Mouse (Mus musculus) left cerebral cortex, adult 9 months (tissue): Measurements from ENCODE around the gene Six6.

ENCODE experiments used
- DNase-seq, 2 experiments: peaks; one replicate each; pipeline ENCODE4 v3.0.0; 2022; ENCODE audit warnings: low spot score in 2 of 2

Six6 gene

DNA sequence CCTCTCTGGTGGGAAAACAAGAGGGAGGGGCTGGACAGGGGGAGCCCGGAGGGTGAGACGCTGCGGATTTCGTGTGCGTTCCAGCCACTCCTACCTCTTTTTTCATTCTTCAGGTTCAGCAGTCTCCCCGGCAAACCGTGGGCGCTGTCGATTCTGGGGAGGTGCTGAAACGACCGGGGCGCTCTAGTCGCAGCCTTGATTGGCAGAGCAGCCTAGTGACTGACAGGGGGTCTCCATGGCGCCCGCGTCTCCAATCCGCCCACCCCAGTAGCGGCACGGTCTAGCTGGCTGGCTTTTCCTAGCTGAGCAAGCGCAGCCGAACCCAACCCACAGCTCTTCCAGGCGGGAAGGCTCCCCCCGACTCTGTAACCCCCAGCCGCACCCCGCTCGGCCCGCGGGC is at the start of gene Six6:
Six6 (plus strand) TSS at position 277 of the 400 bp plus-strand sequence.
- no peak for DNase-seq

GRCm38 (mm10) chr12:72917159-72917993 is 22.3 kb upstream of the Six6 start:
- DNase-seq = no peak

- DNase-seq = no peak
Observed at GRCm38 (mm10) chr12:72936751-72937150, 2.9 kb upstream of the Six6 start.

GRCm38 (mm10) chr12:72937537-72938120 is 2.1 kb upstream of the Six6 start:
- DNase-seq = no peak

GRCm38 (mm10) chr12:72938176-72938575 is 1.5 kb upstream of the Six6 start:
- no peak for DNase-seq

DNA sequence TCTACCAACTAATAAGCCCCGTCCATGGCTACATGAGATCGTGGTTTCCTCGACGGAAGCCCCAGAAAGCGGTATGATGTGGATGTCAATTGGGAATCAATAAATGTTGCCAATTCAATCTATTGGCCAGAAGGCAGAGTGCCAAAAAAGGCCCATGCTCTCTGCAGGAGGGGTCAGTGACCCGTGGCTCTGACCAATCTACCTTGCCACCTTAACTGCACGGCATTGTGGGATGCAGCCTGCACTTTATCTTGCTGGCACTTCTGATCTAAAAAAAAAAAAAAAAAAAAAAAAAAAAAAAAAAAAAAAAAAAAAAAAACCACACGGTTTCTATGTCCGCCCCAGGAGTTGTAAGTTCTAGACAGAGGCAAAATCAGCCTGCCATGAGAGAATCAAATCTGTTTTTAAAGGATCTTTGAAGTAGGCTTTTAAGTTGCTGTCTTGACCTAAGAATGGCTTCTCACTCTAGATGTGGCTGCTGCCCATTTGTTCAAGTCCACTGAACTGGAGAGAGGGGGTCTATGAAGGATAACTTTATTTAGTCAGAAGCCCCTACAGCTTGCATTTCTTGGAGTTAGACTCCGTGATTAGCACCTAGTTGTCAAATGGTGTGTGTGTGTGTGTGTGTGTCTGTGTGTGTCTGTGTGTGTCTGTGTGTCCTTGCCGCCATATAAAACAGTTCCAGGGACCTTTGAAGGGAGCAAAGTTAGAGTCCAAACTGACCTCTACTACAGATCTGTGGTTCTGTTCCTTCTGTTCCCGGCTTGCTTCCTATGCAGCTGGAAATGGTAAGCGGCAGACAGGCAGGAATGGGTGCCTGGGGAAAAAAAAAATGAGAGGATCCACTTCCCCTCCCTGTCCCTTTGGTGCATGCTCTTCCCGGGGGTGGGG is 847 bp upstream of the Six6 start:
- no peak for DNase-seq

GRCm38 (mm10) chr12:72940071-72940821 is 554 bp downstream of the Six6 start, which contains the start of gene 4930447C04Rik:
TSS of gene 4930447C04Rik (minus strand) at chr12:72940774.
- no peak for DNase-seq

DNA sequence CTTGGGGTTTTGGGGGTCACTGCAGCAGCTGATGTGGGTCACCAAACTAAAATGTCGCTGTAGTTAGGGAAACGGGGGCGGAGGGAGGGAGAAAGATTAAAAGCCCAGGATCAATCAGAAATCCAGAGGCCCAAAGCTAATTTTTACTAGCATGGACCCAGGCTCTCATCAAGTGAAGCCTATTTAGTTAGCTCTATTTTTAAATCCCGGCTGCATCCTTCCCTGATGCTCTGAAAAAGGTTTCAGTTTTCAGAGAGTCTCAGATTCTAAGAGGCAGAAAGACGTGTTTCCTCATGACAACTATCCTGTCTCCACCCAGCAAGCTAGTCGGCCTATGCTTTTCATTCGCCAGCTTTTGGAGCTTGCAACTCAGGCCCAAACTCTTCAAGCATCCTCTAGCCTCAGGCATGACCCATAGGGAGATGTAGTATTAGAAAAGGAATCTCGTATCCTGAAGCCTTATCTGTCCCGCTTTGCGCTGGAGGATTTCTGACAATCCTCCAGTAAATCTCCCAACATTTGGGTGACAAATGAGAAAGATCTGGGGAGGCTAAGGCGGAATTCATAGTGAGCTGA is 1.2 kb downstream of the Six6 start:
- no peak for DNase-seq

- no peak for DNase-seq
Observed at GRCm38 (mm10) chr12:72941398-72942051, 1.8 kb downstream of the Six6 start.

DNA sequence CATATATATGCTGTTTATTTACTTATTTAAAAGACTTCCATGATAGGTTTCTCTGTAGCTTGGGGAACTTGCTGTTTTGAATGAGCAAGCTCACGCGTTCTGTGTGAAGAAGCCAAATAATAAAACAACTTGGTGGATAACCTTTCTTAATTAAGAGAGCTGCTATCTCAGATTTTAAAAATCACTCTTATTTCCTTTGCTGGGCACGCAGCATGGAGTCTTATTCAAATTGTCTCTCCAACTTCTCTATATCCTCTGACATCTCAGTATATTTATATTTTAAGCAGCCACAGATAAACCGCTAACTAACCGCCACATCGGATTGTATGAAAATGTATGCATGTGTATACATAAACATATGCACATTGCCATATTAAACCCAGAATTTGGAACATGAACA is 2.5 kb downstream of the Six6 start:
- DNase-seq = no peak

- DNase-seq = no peak
Observed at GRCm38 (mm10) chr12:72943574-72944110, 4.0 kb downstream of the Six6 start.

DNA sequence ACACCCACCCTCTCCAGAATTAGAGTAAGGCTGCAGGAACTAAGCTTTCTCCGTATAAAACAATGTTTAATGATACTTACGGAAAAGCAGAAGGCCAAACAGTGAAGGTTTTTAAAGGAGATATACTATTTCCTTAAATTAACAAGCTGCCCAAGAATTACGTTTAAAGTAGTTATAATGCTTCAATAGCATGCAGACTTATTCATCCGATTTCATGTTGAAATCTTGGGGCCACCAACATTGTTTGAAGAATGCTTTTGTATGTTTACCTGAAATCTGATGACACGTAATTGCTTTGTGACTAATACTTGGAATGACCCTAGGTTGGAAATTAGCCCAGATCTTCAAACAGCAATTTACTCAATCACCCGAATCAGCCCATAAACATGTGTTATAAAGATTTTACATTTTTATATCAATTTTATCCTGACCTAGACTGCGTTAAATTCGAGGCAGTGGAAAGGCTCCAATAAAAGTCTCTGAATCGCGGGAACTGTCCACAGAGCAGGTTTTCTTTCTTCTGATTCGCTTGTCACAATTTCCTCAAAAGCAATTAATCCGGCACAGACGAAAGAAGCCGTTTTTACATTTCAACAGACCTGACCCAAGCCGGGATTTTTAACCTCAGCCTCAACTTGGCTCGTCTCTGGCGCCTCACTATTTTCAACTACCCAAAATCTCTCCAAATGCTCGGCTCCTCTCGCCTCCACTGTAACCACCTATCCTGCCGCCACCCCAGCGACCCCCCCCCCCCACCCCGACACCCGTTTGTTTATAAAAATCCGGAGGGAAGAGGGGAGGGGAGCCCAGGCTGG is 4.9 kb downstream of the Six6 start:
- DNase-seq = no peak

- no peak for DNase-seq
Observed at GRCm38 (mm10) chr12:72945301-72946063, 5.8 kb downstream of the Six6 start.

DNA sequence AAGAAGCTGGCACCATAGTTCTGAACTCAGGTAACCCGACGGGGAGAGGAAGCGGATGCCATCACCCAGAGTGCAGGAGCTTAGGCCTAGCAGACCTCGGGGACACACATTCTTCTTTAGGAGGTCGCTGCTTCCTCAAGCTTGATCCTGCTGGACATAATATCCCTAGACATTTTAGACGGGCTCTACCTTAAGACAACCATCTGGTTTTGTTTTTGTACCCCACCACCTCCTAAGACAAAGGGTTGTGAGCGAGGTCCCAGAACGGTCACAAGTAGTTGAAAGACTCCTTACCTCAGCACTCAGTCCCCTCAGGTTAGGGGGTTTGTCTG is 6.3 kb downstream of the Six6 start:
- DNase-seq = no peak

DNA sequence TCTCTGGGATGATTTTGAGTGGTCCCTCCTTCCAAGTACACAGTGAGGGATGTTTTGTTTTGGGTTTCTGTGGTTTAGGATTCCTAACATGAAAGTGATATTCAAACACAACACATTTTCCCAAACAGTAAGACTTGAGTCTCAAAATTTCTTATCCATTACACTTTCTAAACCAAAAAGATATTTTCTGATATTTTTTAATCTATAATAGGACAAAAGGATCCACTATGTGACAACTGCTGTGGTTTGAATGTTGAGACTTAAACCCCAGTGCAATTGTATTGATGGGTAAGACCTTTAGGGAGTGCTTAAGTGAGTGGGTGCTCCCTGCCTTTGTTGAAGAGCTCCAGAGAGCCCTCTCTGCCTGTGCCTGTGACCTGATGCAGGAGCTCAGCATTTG is 7.1 kb downstream of the Six6 start:
- DNase-seq = no peak

DNA sequence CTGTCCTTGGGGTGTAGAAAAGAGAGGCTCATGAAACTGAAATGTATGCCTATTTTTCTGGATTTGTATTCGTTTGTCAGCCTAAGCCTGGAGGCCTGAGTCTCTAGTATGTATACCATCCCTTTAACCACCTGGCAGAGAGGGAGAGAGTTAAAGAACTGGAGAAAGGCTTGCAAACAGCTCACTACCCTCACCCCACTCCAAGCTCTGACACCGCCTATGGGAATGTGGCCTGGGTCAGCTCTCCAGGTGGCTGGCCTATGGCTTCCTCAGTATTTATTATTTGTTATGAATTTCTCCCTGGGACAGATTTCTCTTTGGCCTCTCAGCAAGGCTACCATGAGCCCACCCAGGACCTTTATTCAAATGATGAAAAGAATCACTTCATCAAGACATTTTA is 7.6 kb downstream of the Six6 start:
- DNase-seq = no peak

DNA sequence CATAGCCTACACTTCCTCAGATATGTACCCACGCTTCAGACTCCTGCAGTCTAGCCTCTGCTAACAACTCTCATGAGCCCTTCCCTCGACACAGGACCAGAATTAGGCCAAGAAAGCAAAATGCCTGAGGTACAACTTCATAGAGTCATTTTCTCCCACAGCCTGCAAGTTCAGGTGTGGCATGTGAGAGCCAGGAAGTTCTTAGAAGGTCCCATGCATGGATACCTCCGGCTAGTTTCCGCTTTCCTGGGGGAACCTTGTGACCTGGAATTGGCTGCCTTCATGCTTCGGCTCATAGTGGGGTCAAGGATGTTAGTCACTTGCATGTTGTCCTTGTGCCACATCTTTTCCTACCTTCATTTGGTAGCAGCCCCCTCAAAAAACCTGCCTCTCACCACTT is 13.4 kb downstream of the Six6 start:
- DNase-seq = no peak

DNA sequence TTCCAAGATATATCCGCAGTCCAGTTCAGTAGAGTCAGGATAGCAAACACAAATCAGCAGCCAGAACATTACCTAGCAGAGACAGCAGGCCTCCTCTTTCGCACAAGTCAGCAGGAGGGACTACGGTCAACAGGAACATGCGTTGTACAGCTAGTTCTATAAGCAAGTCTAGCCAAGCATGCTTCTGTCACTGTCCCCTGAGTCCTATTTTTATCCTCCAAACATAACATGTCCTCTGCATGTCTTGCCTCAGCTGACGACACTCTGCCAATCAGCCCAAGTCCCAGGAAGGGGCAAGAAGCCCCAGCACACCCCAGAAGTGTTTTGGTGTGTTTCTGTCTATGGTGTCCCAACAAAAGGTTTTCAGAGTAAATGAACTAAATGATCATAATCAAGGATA is 14.2 kb downstream of the Six6 start:
- no peak for DNase-seq

DNA sequence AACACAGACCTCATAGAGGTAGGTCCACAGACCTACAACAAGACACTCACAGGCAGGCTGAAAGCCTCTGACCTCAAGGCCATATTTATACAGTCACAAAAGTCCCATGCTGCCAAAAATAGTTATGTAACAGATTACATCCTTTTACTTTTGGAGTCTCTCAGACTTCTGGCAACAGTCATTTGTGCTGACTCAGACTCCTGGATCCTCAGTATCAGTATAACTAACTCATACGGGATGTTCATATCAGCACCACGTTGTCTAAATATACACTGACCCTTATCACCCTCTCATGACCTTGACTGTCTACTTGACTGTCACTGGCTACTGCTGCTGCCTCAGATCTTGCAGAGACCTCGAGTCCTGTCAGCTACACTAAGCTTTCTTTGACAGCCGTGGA is 15.2 kb downstream of the Six6 start:
- DNase-seq = no peak
